Mouse (Mus musculus): ENCODE measurements at regions not wholly inside any gene's neighbourhood (a gene's known extent, or its start where the extent isn't known, plus 50 kb on each side); places are given as distances from the start of the nearest gene placed in this dataset.

GRCm38 (mm10) chr7:75063816-75064215 is 245.2 kb downstream of the Sv2b start:
- TF ChIP-seq GATA1 (IDR thresholded peaks at IDR 0.05; ENCODE audit: borderline replicate concordance, low read length) (no peak), FLI1 (IDR thresholded peaks at IDR 0.05; ENCODE audit: low read length) (no peak)

Data from megakaryocyte, embryonic 14.5 days (primary cell).